Mouse (Mus musculus) cerebellum, adult (tissue): ENCODE measurements around the gene Cdh23.
"Not testable (repeated sequence)": the region's sequence is repeated elsewhere in the genome, so short reads cannot be mapped to it uniquely, and the experiment has no call there.

Experiments used
- ATAC-seq: cut with Nextera tagmentation; 2 replicates; pipeline ENCODE4 v1.9.2; 2017; ENCODE audit warnings: mild to moderate bottlenecking, moderate library complexity, mixed read lengths; ENCODE audit not compliant: insufficient number of reproducible peaks, low FRiP score, low TSS enrichment

Gene Cdh23

DNA sequence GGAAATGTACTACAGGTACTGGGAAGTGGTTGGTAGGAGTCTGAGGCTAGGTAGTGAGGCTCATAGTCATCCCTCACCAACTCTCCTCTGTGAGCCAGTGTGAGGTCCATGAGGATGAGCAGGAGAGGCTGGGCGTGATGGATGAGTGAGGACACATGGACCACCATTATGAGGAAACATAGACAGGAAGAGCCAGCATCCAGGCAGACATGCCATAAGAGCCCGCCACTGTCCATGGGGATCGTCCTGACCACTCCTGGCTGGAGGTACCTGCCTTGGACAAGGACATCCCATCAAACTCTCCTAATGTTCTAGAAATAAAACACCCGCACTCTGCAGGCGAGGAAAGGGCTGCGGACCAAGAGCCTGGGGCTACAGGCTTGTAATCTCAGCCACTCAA lies at the start of gene Cdh23:
TSS of gene Cdh23 (minus strand) at position 101 of the 400 bp plus-strand sequence.
- 0 out of 2 replicates have a peak, but pooled peaks have one; percentile 3 for ATAC-seq

DNA sequence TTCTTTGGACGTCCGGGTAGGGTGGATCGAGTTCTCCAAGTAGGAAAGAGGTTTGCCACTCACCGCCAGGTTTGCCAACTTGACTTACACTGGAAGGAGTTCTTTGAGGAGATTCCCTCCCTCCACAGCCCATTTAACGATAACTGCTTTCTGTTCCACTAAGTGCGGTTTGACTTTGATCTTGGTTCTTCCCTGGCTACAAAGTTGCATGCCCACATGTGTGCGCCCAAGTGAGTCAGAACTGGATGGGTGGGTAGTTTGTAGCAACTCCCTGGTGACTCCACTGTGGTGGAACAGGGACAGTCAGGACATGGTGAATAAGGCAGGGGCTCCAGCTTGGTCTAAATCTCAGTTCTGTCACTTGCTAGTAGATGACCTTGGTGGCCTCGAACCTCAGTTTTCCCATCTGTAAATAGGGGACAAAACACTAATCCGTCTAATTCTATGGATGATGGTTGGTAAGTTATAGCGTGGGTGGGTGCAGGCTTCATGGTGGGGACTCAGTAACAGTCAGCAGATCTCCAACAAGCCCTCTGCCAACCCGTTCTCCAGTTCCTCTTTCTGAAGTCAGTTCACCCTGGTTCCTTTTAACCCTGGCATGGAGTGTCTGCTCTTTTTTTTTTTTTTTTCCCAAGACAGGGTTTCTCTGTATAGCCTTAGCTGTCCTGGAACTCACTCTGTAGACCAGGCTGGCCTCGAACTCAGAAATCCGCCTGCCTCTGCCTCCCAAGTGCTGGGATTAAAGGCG lies 48.4 kb upstream of the Cdh23 start:
- ATAC-seq, result no peak

DNA sequence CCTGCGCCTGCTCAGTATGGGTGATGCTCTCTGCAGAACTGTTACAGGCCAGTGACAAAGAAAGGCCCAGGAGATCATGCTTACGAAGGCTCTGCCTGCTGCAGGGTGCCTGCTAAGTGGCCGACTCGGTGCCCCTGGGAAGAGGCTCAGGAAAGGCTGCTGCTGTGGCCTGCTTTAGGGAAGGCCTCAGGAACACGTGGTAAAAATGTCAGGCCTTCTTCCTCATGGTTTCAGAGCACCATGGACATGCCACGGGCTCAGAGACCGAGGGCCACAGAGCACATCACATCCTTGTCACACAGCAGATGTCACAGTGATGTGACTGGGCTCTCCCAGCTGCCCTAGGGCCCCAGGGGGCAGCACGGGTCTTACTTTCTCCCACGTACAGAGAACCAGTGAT lies 47.4 kb upstream of the Cdh23 start:
- no peak for ATAC-seq

DNA sequence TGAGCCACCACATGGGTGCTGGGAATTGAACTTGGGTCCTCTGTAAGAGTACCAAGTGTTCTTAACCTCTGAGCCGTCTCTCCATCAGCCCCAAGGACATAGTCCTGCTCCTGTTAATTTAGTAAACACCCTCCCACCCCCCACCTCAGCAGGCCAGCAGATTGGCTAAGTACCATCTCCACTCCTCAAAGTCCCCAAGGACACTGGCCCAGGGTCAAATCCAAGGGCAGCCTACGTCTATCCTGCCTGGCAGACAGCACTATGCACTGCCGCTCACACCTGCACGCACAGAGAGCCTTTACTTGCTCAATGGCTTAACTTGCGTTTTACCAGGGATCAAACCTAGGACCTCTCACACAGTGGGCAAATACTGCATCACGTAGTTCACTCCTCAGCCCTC lies 46.7 kb upstream of the Cdh23 start:
- ATAC-seq, result no peak

DNA sequence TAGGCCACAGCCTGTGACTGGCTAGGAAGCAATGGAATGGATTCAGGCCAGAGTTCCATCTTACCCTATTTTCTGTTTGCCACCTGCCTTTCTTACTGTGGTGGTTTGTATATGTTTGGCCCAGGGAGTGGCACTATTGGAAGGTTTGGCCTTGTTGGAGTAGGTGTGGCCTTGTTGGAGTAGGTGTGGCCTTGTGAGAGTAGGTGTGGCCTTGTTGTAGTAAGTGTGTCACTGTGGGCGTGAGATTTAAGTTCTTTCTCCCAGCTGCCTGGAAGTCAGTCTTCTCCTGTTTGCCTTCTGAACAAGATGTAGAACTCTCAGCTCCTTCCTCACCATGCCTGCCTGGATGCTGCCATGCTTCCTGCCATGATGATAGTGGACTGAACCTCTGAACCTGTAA lies 46.0 kb upstream of the Cdh23 start:
- not testable (repeated sequence) for ATAC-seq

DNA sequence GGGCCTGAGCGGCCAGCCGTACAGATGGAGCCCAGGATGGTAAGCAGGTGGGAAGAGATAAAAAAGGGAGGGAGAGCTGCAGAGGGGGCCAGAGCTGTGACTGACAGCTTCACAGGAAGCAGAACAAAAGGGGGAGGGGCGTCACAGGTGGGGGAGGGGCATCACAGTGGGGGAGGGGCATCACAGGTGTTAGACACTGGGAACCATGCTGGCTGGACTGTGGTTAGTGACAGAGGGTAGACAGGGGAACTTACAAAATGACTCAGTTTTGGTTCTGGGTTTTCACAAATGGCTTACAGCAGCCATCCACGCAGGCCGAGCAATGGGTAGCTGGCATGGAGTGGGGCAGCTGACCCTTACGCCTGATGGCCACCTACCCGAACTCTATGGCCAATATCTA lies 45.1 kb upstream of the Cdh23 start:
- ATAC-seq, result no peak

DNA sequence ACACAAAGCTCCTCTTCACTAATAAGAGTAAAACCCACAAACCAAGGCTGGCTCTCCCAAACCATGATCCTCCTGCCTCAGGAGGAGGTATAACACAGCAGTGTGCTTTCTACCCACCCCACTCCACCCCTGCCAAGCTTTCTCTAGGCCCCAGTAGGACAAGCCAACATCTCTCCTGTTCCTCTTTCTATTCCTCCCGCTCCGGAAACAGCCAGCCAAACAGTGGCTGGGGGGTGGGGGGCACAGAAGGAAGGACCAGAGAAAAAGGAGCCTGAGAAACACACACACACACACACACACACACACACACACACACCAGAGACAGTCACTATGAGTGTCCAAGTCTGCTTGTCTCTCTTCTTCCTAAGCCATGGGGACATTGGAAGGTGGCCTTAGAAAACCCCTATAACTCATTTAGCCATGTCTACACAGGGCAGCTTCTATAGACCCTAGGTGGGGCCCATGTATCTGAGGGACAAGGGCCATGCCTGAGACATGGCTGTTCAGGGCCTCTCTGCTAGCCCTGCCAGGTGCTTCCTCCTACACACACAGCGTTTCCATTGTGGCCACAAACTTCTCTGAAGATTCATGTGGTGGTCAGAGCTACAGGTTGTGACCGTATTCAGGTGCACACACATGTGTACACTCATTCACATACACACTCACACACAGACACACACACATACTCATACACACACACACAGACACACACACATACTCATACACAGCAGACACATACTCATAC lies 43.5 kb upstream of the Cdh23 start:
- no peak for ATAC-seq

DNA sequence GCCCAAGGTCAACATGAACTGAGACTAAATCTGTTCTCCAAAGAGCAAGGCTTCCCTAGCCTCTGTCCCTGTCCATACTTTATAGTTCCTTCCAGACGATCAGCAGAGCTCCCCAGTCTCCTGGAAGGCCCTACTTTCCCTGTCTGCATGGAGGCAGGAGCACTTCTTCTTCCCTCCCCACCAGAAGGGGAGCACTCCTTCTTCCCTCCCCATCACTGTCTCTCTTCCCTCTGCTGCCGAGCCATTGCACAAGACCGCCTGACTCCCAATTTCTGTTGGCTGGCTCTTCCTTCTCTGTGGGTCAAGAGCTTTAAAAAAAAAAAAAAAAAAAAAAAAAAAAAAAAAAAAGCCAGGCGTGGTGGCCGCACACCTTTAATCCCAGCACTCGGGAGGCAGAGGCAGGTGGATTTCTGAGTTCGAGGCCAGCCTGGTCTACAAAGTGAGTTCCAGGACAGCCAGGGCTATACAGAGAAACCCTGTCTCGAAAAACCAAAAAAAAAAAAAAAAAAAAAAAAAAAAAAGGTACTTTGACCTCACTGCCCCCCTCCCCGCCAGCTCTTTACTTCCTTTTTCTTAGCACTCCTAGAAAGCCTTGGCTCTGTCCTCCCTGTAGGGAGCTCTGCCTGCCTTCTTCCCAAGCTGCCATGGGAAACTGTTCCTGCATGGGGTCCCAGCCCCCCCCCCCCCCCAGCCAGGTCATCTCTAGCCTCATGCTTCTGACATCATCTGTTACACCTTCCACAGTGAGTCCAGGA lies 41.8 kb upstream of the Cdh23 start:
- no peak for ATAC-seq

DNA sequence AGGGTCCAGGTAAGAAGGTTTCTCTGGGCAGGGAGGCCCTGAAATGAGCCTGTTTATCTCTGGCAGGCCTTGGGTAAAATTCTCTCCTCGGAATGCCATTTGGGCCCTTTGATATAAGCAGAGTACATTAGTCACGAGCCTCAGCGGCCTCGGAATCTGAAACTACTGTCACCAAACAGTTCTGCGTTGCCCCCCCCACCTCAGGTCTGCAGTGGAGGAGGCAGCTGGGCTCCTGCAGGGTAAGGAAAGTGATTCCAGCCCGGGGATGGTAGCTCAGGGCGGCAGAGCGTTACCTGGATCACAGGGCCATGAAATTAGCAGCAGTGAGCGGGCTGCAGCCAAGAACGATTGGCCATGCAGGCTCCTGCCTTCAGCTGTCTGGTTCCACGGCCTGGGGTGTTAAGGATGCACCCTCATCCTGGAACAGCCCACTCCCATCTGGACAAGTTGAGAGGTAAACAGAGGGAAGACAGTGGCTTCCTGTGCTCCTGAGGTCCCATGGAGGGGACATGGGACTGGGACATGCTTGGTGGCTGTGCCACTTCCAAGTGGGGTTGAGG lies 41.0 kb upstream of the Cdh23 start:
- ATAC-seq, result no peak

DNA sequence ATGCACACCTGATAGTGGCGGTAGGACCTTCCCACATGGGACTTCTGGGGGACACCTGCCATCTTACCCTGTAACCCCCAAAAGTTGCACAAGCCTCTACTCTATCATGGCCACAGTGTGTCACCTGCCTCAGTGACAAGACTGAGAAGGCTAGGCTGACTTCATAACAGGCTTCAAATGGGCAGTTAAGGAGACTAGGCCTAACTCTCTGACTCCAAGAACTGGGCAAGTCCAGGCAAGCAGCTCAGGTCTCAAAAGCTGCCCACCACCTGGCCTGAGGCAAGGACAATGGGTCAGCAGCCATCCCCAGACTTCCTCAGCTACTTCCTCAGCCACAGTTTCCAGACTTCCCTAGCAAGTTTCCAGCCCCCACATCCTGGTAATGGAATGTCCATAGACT lies 39.4 kb upstream of the Cdh23 start:
- ATAC-seq, result no peak

DNA sequence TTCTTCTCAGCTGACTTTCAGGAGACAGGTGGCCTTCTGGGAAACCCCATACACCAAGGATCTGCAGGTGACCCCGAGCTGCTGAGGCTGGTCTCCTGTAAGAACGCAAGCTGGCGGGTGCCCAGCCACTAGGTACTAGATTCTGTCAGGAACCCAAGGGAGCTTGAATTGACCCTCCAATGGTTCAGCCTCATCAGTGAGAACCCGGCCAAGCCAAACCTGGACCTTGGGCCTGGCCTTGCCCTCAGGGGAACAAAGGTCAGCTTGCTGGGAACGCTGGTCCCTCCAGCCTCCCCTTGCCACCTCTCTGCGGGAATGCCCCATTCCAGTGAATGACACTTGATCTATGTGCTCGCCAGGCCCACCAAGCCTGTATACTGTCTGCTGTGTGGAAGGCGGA lies 37.2 kb upstream of the Cdh23 start:
- ATAC-seq, result no peak

DNA sequence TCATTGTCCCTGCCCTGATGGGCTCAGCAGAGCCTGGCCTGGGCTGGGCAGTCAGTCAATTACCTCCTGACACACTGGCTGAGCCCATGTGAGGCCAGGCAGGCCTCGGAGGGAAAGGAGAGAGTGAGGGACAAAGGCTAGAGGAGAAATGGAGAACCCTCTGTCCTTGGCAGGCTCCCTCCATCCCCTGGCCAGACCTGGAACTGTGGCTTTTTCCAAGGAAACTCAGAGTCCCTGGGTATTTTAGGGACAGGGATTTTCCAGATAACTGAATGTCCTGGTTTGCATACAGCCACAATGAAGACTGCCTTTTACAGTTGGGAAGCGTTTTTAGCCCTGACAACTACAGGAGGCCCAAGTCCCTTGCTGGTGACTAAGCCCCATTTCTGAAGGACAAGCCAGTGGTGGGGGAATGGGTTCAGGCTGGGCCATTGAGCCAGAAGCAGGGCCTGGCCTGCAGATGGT lies 36.1 kb upstream of the Cdh23 start:
- ATAC-seq, result no peak

DNA sequence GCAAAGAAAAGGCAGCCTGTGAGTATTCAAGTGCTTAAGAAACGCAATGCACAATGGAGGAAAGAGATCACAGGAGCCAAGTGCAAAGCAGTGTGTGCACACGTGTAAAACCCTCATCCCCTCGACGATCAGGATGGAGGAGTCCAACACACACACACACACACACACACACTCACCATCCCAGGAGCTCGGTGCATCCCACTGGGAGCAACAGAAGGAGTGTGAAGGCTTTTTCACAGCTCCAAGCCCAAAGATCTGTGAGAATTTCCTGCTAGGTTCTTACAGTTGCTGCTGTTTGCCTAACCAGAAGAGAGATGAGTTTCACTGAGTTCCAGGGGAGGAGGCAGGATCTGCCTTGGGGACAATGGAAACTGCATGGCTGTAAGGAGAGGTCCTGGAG lies 35.5 kb upstream of the Cdh23 start:
- ATAC-seq, result no peak

DNA sequence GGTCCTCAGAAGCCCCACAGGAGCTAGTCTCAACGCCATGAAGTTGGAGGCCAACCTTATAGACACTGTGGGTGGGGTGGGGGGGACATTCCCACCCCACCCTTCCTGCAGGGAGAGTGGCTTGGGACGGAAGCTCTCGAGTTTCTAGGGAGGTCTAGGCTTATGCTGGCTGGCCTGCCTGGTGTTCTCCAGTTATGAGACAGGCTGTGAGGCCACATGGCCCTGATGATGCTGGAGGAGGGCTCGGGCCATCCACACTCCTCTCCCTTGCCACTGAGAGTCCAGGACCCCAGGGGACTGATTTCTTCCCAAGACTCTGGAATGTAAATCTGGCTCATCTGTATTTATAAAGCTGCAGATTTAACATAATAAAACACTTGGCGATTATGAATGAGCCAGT lies 31.0 kb upstream of the Cdh23 start:
- ATAC-seq, result no peak

DNA sequence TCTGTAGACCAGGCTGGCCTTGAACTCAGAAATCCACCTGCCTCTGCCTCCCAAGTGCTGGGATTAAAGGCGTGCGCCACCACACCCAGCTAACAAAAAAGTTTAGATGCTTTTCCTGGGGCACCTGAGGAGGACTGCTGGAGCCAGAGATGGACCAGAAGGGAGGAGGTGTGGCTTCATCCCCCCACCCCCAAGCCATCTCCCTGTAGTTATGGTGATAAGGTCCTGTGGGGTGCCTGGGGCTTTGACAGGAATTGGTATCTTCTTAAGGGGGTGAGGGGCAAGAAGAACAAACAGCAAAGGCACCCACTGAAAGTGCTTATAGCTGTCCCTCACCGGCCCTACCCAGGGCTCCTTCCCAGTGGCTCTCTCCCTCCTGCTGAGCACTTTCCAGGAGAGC lies 30.6 kb upstream of the Cdh23 start:
- no peak for ATAC-seq

DNA sequence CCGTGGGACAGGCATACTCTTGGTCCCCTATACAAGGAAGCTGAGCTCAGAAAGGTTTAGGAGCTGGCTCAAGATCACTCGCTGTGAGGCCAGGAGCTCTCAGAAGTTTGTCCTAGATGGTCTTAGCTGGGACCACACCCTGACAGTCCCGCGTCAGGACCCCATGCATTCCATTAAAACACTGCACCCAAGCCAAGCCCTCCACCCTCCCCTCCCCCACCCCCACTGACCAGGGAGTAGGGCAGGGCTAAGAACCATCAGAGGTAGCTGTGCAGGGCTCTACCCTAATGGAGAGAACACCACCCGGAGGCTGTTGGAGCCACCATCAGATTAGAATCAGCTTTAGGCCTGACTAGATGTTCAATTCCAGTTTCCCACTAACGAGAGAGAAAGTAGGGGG lies 28.2 kb upstream of the Cdh23 start:
- ATAC-seq, result no peak

DNA sequence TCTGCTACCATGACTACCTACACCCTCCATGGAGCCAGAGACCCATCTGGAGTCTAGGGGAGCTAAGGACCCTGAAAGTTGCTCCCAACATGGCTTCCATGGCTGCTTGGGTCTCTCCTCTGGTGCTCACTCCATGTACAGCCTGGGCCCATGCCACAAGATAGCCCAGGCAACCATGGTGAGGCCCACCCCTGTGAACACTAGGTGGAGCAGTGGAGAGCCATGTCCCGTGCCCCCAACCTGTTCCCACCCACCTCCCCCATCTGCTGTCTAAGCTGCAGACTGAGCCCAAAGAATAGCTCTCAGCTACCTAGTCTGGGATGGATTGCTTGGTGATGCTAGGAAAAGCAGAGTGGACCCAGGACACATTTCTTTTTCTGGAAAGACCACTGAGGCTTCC lies 27.1 kb upstream of the Cdh23 start:
- ATAC-seq, result no peak

DNA sequence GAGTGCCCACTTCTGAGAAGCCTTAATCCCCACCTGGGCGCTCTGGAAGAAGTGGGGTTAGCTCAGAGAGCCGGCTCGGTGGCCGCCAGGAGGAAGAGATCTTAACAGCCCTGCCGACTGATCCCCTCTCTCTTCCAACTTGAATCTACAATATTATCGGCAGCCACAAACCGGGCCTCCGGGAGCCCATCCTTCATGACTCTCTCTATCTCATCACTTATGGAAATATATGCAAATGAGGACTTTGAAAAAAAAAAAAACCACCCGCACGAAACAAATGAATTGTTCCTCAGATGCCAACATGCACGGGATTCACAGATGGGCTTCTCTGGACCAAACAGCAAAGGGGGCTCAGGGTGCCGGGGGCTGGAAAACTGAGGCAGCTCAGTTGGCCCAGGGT lies 25.4 kb upstream of the Cdh23 start:
- ATAC-seq, result no peak

DNA sequence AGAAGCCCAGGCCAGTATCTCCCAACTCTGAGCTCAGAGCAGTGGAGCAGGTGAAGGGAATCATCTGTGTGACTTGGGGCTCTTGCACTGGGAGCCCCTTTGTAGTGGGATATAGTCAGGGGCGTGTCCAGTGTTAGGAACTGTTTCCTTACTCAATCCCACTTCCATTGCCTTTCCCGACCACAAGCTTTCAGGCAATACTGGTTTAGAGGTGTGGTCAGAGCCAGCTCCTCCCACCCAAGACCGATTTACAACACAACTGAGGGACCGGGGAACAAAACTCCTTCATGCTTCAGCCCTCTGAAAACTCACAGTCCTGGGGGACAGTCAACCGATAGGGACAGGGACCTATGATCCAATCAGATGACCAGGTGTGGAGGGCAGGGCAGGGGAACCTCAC lies 24.2 kb upstream of the Cdh23 start:
- ATAC-seq, result no peak

DNA sequence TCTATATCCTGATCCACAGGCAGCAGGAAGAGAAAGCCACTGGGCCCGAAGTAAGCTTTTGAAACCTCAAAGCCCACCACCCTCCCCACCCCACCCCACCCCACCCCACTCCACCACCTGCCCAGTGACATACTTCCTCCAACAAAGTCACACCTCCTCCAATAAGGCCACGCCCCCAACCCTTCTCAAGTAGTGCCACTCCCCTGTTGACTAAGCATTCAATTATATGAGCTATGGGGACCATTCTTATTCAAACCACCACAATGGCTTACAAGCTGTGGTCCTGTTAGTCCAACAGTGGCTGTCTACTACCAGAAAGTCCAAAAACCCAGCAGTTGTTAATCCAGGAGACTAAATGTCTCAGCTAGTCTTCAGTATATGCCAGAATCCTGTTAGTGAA lies 22.2 kb upstream of the Cdh23 start:
- no peak for ATAC-seq

DNA sequence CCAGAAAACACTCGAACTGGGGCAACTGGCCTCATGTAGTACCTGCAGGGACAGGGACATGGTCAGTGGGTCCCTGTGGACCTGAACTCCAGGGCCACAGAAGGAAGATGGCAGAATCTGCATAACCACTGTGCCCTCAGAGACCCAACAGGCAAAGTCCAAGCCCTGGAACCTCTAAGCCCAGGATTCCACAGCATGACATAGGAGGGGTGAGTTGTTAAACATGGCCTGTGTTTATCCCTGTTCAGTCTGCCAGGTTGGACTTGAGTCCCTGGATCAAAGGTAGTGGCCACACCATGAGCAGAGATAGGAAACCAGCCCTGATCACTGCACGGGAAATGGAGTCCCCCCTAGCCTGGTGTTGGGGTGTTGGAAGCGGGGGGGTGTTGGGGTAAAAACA lies 20.2 kb upstream of the Cdh23 start:
- ATAC-seq, result no peak
